Mouse (Mus musculus): Measurements from ENCODE around the gene Skap2. TPM values are rescaled to one million over a fixed set of nuclear protein-coding genes. Genes with fewer than 3 reads are reported as not detected.

The Skap2 gene
- total and polyA plus RNA-seq, 2 experiments from 2014 or later = 11.5 to 12.5 TPM

DNA sequence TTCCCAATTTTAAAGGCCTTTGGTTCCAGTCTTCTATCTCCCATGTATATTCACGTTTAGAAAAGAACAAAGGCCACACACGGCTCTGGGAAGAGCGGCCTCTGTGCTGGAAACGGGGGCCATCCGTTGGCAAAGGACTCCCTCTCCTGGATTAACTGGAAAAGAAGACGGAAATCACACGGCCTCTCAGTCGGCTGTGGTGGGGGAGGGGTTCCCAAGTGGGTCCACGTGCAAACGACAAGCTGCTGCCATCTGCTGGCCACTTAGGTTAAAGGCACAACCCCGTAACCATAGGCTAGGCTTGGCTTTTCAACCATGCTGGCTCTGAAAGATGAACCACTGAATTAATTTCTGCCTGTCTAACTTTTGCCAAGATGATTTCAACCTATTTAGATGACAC lies 154.5 kb downstream of the Skap2 start:
- H3K27me3 ChIP-seq (ENCODE audit: insufficient read depth, low read length) = peaks cover 3% of the 10 kb centered on the region; the same call in 1 of the 2 replicates
- H3K4me2 ChIP-seq (ENCODE audit: low read depth, low read length, poor library complexity, severe bottlenecking) = no peak overlapping the region
- under 1% methylated on average over 11 of the region's 11 CpGs for WGBS
- H3K27ac ChIP-seq (ENCODE audit: low read depth, low read length) = no peak overlapping the region
- no peaks in the 10 kb centered on the region for H3K9me3 ChIP-seq (ENCODE audit: low read length)
- H3K9ac ChIP-seq (replicated peaks; ENCODE audit: low read length, poor library complexity, severe bottlenecking) = no peak overlapping the region
- DNase-seq (ENCODE audit: low spot score) (peak; percentile 98), ATAC-seq (ENCODE audit: low FRiP score) (peak; percentile 95)
- no peaks in the 10 kb centered on the region for H3K4me1 ChIP-seq (ENCODE audit: insufficient read depth, low read length)
- no peak overlapping the region for H3K4me3 ChIP-seq (ENCODE audit: low read depth, low read length)
- peak; percentile 99 for TF ChIP-seq CTCF (IDR thresholded peaks at IDR 0.05)
- H3K36me3 ChIP-seq (ENCODE audit: insufficient read depth, low read length) = no peaks in the 10 kb centered on the region

GRCm38 (mm10) chr6:51853291-51853690 lies 159.1 kb downstream of the Skap2 start:
- Histone ChIP-seq H3K27ac (ENCODE audit: low read depth, low read length) (no peak overlapping the region), H3K4me2 (ENCODE audit: low read depth, low read length, poor library complexity, severe bottlenecking) (no peak overlapping the region), H3K27me3 (ENCODE audit: insufficient read depth, low read length) (peaks cover 3% of the 10 kb centered on the region), H3K9me3 (ENCODE audit: low read length) (no peaks in the 10 kb centered on the region), H3K9ac (replicated peaks; ENCODE audit: low read length, poor library complexity, severe bottlenecking) (no peak overlapping the region), H3K4me3 (ENCODE audit: low read depth, low read length) (no peak overlapping the region), H3K4me1 (ENCODE audit: insufficient read depth, low read length) (peaks cover 4% of the 10 kb centered on the region; the same call in 1 of the 2 replicates), H3K36me3 (ENCODE audit: insufficient read depth, low read length) (no peaks in the 10 kb centered on the region)
- no peak for DNase-seq (ENCODE audit: low spot score)
- 72% methylated on average over 3 of the region's 3 CpGs for WGBS
- no peak for TF ChIP-seq CTCF (IDR thresholded peaks at IDR 0.05)
- no peak for ATAC-seq (ENCODE audit: low FRiP score)

GRCm38 (mm10) chr6:51852643-51853042 lies 159.7 kb downstream of the Skap2 start:
- TF ChIP-seq CTCF (IDR thresholded peaks at IDR 0.05) = no peak
- Histone ChIP-seq H3K27me3 (ENCODE audit: insufficient read depth, low read length) (peaks cover 3% of the 10 kb centered on the region), H3K9me3 (ENCODE audit: low read length) (no peaks in the 10 kb centered on the region), H3K9ac (replicated peaks; ENCODE audit: low read length, poor library complexity, severe bottlenecking) (no peak overlapping the region), H3K4me3 (ENCODE audit: low read depth, low read length) (no peak overlapping the region), H3K27ac (ENCODE audit: low read depth, low read length) (no peak overlapping the region), H3K4me2 (ENCODE audit: low read depth, low read length, poor library complexity, severe bottlenecking) (no peak overlapping the region), H3K36me3 (ENCODE audit: insufficient read depth, low read length) (no peaks in the 10 kb centered on the region), H3K4me1 (ENCODE audit: insufficient read depth, low read length) (peaks cover 4% of the 10 kb centered on the region; the same call in 1 of the 2 replicates)
- 68% methylated on average over 4 of the region's 4 CpGs for WGBS
- ATAC-seq (ENCODE audit: low FRiP score) = no peak
- no peak for DNase-seq (ENCODE audit: low spot score)

DNA sequence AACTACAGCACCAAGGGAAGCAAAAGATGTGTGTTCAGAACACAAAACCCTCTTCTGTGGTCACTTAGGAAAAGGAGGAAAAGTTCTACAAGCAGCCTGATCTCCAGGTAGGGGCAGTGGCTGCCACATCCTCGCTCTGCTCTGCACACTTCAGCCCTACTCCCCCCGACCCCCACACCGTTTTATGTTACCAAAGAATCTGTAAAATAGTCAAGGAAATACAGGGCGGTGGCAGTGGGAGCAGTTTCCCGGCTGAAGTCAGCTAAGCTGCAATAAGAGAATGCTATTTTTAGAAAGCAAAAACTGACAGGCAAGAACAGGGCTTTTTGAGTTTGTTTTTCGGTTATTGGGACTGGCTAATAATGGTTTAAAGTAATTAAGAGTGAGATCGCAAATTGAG lies 160.8 kb downstream of the Skap2 start:
- peaks cover 4% of the 10 kb centered on the region; the same call in 1 of the 2 replicates for H3K4me1 ChIP-seq (ENCODE audit: insufficient read depth, low read length)
- no peaks in the 10 kb centered on the region for H3K36me3 ChIP-seq (ENCODE audit: insufficient read depth, low read length)
- DNase-seq (ENCODE audit: low spot score) = no peak
- no peak overlapping the region for H3K4me2 ChIP-seq (ENCODE audit: low read depth, low read length, poor library complexity, severe bottlenecking)
- no peak for TF ChIP-seq CTCF (IDR thresholded peaks at IDR 0.05)
- no peak overlapping the region for H3K9ac ChIP-seq (replicated peaks; ENCODE audit: low read length, poor library complexity, severe bottlenecking)
- no peak overlapping the region for H3K4me3 ChIP-seq (ENCODE audit: low read depth, low read length)
- 34% methylated on average over 7 of the region's 7 CpGs for WGBS
- H3K27ac ChIP-seq (ENCODE audit: low read depth, low read length) = 0 out of 2 replicates have a peak overlapping the region, but pooled peaks have one; percentile 0
- ATAC-seq (ENCODE audit: low FRiP score) = no peak
- peaks cover 3% of the 10 kb centered on the region for H3K27me3 ChIP-seq (ENCODE audit: insufficient read depth, low read length)
- no peaks in the 10 kb centered on the region for H3K9me3 ChIP-seq (ENCODE audit: low read length)

GRCm38 (mm10) chr6:51850030-51850817 lies 162.1 kb downstream of the Skap2 start:
- DNase-seq (ENCODE audit: low spot score) = no peak
- Histone ChIP-seq H3K27me3 (ENCODE audit: insufficient read depth, low read length) (peaks cover 3% of the 10 kb centered on the region), H3K4me2 (ENCODE audit: low read depth, low read length, poor library complexity, severe bottlenecking) (peak overlapping the region; percentile 21; the same call in 1 of the 2 replicates), H3K9me3 (ENCODE audit: low read length) (no peaks in the 10 kb centered on the region), H3K4me3 (ENCODE audit: low read depth, low read length) (no peak overlapping the region), H3K36me3 (ENCODE audit: insufficient read depth, low read length) (no peaks in the 10 kb centered on the region), H3K27ac (ENCODE audit: low read depth, low read length) (peak overlapping the region; percentile 86), H3K4me1 (ENCODE audit: insufficient read depth, low read length) (peaks cover 4% of the 10 kb centered on the region; the same call in 1 of the 2 replicates), H3K9ac (replicated peaks; ENCODE audit: low read length, poor library complexity, severe bottlenecking) (no peak overlapping the region; the same call in 1 of the 2 replicates)
- no peak for TF ChIP-seq CTCF (IDR thresholded peaks at IDR 0.05)
- 31% methylated on average over 13 of the region's 13 CpGs for WGBS
- no peak for ATAC-seq (ENCODE audit: low FRiP score)

DNA sequence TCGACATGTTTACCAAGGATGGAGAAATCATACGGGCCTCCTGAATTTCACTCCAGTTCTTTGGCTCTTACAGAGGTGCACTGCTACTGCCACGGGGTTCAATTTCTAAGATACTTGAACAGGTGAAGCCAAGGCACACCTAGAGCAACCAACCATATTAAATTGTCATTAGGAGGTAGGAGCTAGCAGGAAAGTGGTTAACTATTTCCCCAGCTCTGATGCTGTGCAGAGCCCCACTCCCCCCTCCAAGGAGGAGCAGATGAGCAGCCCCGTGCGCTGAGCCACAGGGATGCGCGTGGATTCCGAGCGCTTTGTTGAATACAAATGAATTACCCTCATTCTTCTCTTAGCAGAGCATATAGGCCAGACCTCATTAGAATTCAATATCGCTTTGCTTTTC lies 162.8 kb downstream of the Skap2 start:
- H3K4me3 ChIP-seq (ENCODE audit: low read depth, low read length) = no peak overlapping the region
- WGBS = 17% methylated on average over 10 of the region's 10 CpGs
- DNase-seq (ENCODE audit: low spot score) = peak; percentile 75
- no peaks in the 10 kb centered on the region for H3K36me3 ChIP-seq (ENCODE audit: insufficient read depth, low read length)
- peak; percentile 52; the same call in 1 of the 2 replicates for ATAC-seq (ENCODE audit: low FRiP score)
- TF ChIP-seq CTCF (IDR thresholded peaks at IDR 0.05) = no peak
- H3K4me1 ChIP-seq (ENCODE audit: insufficient read depth, low read length) = peaks cover 4% of the 10 kb centered on the region; the same call in 1 of the 2 replicates
- peak overlapping the region; percentile 21; the same call in 1 of the 2 replicates for H3K4me2 ChIP-seq (ENCODE audit: low read depth, low read length, poor library complexity, severe bottlenecking)
- H3K27ac ChIP-seq (ENCODE audit: low read depth, low read length) = peak overlapping the region; percentile 86
- peaks cover under 1% of the 10 kb centered on the region for H3K27me3 ChIP-seq (ENCODE audit: insufficient read depth, low read length)
- H3K9ac ChIP-seq (replicated peaks; ENCODE audit: low read length, poor library complexity, severe bottlenecking) = no peak overlapping the region
- no peaks in the 10 kb centered on the region for H3K9me3 ChIP-seq (ENCODE audit: low read length)
